Mouse (Mus musculus) liver, embryonic 14.5 days (tissue): ENCODE data around the gene Ppp2r1a. TPM values are rescaled to one million over a fixed set of nuclear protein-coding genes. Genes with fewer than 3 reads are reported as not detected.

Experiments
- ATAC-seq: fragments of 200-750 bp; cut with Nextera tagmentation; 2 replicates; pipeline ENCODE4 v1.8.0; 2017; ENCODE audit warnings: moderate number of reproducible peaks, mild to moderate bottlenecking, moderate library complexity; ENCODE audit not compliant: insufficient read depth
- DNase-seq, 3 experiments: peaks; one replicate each; pipeline ENCODE4 v3.0.0-alpha.2; 2012 to 2013; ENCODE audit warnings: low read depth in 3 of 3, low spot score in 3 of 3
- H3K27ac ChIP-seq: fragments of 300-500 bp; sonication (generic); 2 replicates; pipeline ENCODE4 v1.5.1; 2014; ENCODE audit warnings: moderate library complexity, mild to moderate bottlenecking, control low read depth, inconsistent platforms
- H3K27me3 ChIP-seq: fragments of 300-500 bp; sonication (generic); 2 replicates; pipeline ENCODE4 v1.6.1; 2014; ENCODE audit warnings: mild to moderate bottlenecking, low read length, moderate library complexity; ENCODE audit not compliant: control insufficient read depth, insufficient read depth
- H3K36me3 ChIP-seq: fragments of 300-500 bp; sonication (generic); replicated peaks from 2 replicates; pipeline ENCODE4 v1.6.1; 2014; ENCODE audit warnings: low read depth; ENCODE audit not compliant: control insufficient read depth, insufficient read depth
- H3K4me1 ChIP-seq, 2 experiments: fragments of 200-500 bp in 1 of 2; fragments of 300-500 bp in 1 of 2; sonication (generic) in 1 of 2; replicated peaks; 2 replicates each; pipeline ENCODE4 v1.6.1; 2012 to 2014; ENCODE audit warnings: antibody characterized with exemption in 1 of 2, inconsistent platforms in 1 of 2, low read length in 1 of 2; ENCODE audit not compliant: control insufficient read depth in 2 of 2, insufficient read depth in 2 of 2
- H3K4me2 ChIP-seq: fragments of 300-500 bp; sonication (generic); 2 replicates; pipeline ENCODE4 v1.6.1; 2014; ENCODE audit warnings: low read depth, mild to moderate bottlenecking, control low read depth, moderate library complexity
- H3K4me3 ChIP-seq, 2 experiments: fragments of 200-500 bp in 1 of 2; fragments of 300-500 bp in 1 of 2; sonication (generic) in 1 of 2; 2 replicates each; pipeline ENCODE4 v1.5.1; 2012 to 2014; ENCODE audit warnings: low read depth in 2 of 2, low read length in 2 of 2, mild to moderate bottlenecking in 2 of 2, control low read depth in 1 of 2, inconsistent platforms in 1 of 2, moderate library complexity in 1 of 2; ENCODE audit not compliant: insufficient read depth in 1 of 2
- H3K9ac ChIP-seq: fragments of 300-500 bp; sonication (generic); replicated peaks from 2 replicates; pipeline ENCODE4 v1.6.1; 2014; ENCODE audit warnings: mild to moderate bottlenecking, control low read depth, moderate library complexity
- H3K9me3 ChIP-seq: fragments of 300-500 bp; sonication (generic); 2 replicates; pipeline ENCODE4 v1.6.1; 2016; ENCODE audit warnings: low read length, mixed read lengths; ENCODE audit not compliant: control insufficient read depth
- CTCF ChIP-seq: IDR thresholded peaks from 2 replicates; pipeline ENCODE4 v1.5.1; 2016; ENCODE audit warnings: antibody characterized with exemption, low read depth, control low read depth
- EP300 ChIP-seq: IDR thresholded peaks from 2 replicates; pipeline ENCODE4 v1.6.1; 2016; ENCODE audit warnings: antibody characterized with exemption, low read depth
- WGBS: fragments of 180-500 bp; shearing (Covaris S2); extraction: QIAGEN DNeasy Blood & Tissue Kit; methylation state at CpG from one replicate; pipeline ENCODE4 v1.1.7; 2014; ENCODE audit not compliant: insufficient replicate concordance; 5-methylcytosine and 5-hydroxymethylcytosine counted together
- polyA plus RNA-seq, 2 experiments: library from polyadenylated mRNA; depleted of rRNA in 1 of 2; stranded (reverse) in 1 of 2; unstranded in 1 of 2; fragments of >200 nt; fragmentation: Nextera tagmentation in 1 of 2; extraction: Ambion mirVana in 1 of 2; gene quantifications; 2 replicates each; pipeline versions ENCODE4 v1.2.1 to v1.2.3; 2012 to 2014

Ppp2r1a gene
- polyA plus RNA-seq, 2 experiments, result 54.5 to 82.4 TPM

- TF ChIP-seq EP300 (no peak), CTCF (no peak)
Observed at GRCm38 (mm10) chr17:20946026-20946565, 985 bp downstream of the Ppp2r1a start.

GRCm38 (mm10) chr17:20946636-20947035 lies 1.5 kb downstream of the Ppp2r1a start:
- TF ChIP-seq CTCF (no peak), EP300 (no peak)
- H3K4me3 ChIP-seq, result peak overlapping the region; percentile 91 to 94
- DNase-seq (peak in 1 of 3 experiments; percentile 3), ATAC-seq (no peak)
- peaks cover 3% of the 10 kb centered on the region; the same call in 1 of the 2 replicates for H3K36me3 ChIP-seq
- no peaks in the 10 kb centered on the region for H3K9me3 ChIP-seq
- no peaks in the 10 kb centered on the region; the same call in 1 of the 2 replicates for H3K27me3 ChIP-seq
- peak overlapping the region; percentile 90 for H3K4me2 ChIP-seq
- peaks cover 10 to 17% of the 10 kb centered on the region in 2 experiments for H3K4me1 ChIP-seq
- H3K9ac ChIP-seq, result peak overlapping the region; percentile 87
- no peak overlapping the region for H3K27ac ChIP-seq

More at GRCm38 (mm10) chr17:20946026-20946565, 985 bp downstream of the Ppp2r1a start:
- ATAC-seq (no peak), DNase-seq (peak in 2 of 3 experiments; percentile 2 to 7)
- Histone ChIP-seq H3K36me3 (0 out of 2 replicates have a peak, but pooled peaks cover under 1% of the 10 kb centered on the region), H3K4me2 (peak overlapping the region; percentile 90), H3K4me3 (peak overlapping the region; percentile 91 to 94), H3K9ac (peak overlapping the region; percentile 87), H3K27me3 (no peaks in the 10 kb centered on the region; the same call in 1 of the 2 replicates), H3K9me3 (no peaks in the 10 kb centered on the region), H3K4me1 (peaks cover 10 to 17% of the 10 kb centered on the region in 2 experiments), H3K27ac (peak overlapping the region; percentile 72)
- under 1% methylated on average over 13 of the region's 13 CpGs for WGBS

GRCm38 (mm10) chr17:20960386-20960785 lies 15.3 kb downstream of the Ppp2r1a start:
- H3K36me3 ChIP-seq, result peaks cover 95% of the 10 kb centered on the region
- no peak overlapping the region for H3K4me2 ChIP-seq
- TF ChIP-seq CTCF (no peak), EP300 (no peak)
- ATAC-seq (no peak), DNase-seq (no peak)
- H3K9me3 ChIP-seq, result no peaks in the 10 kb centered on the region
- H3K4me3 ChIP-seq, result no peak overlapping the region
- no peak overlapping the region for H3K27ac ChIP-seq
- WGBS, result 84% methylated on average over 5 of the region's 5 CpGs
- H3K27me3 ChIP-seq, result no peaks in the 10 kb centered on the region
- H3K9ac ChIP-seq, result no peak overlapping the region
- H3K4me1 ChIP-seq, result no peaks in the 10 kb centered on the region

- no peak for DNase-seq
- Histone ChIP-seq H3K27me3 (no peaks in the 10 kb centered on the region), H3K27ac (no peak overlapping the region), H3K36me3 (peaks cover 64% of the 10 kb centered on the region), H3K4me2 (no peak overlapping the region), H3K4me3 (no peak overlapping the region), H3K4me1 (no peaks in the 10 kb centered on the region), H3K9ac (no peak overlapping the region), H3K9me3 (no peaks in the 10 kb centered on the region)
- TF ChIP-seq CTCF (no peak), EP300 (no peak)
- 78% methylated on average over 4 of the region's 4 CpGs for WGBS
- no peak for ATAC-seq
Observed at GRCm38 (mm10) chr17:20965421-20965820, 20.3 kb downstream of the Ppp2r1a start.

GRCm38 (mm10) chr17:20966681-20967080 lies 21.6 kb downstream of the Ppp2r1a start:
- H3K27ac ChIP-seq, result no peak overlapping the region
- no peaks in the 10 kb centered on the region for H3K9me3 ChIP-seq
- TF ChIP-seq CTCF (no peak), EP300 (no peak)
- H3K4me2 ChIP-seq, result no peak overlapping the region
- DNase-seq (no peak), ATAC-seq (no peak)
- peaks cover 52% of the 10 kb centered on the region for H3K36me3 ChIP-seq
- H3K4me1 ChIP-seq, result no peaks in the 10 kb centered on the region
- no peaks in the 10 kb centered on the region for H3K27me3 ChIP-seq
- no peak overlapping the region for H3K9ac ChIP-seq
- H3K4me3 ChIP-seq, result no peak overlapping the region
